Mouse (Mus musculus) hindbrain, embryonic 10.5 days (tissue): ENCODE results near the gene Rps6kc1. TPM values are rescaled to one million over a fixed set of nuclear protein-coding genes. Genes with fewer than 3 reads are reported as not detected.

Experiments used
- DNase-seq: peaks from one replicate; pipeline ENCODE4 v3.0.0-alpha.2; 2017; ENCODE audit warnings: low spot score
- H3K27ac ChIP-seq: fragments of 300-500 bp; sonication (generic); 2 replicates; pipeline ENCODE4 v1.5.1; 2016; ENCODE audit warnings: mild to moderate bottlenecking, moderate library complexity
- H3K27me3 ChIP-seq: fragments of 300-500 bp; sonication (generic); 2 replicates; pipeline ENCODE4 v1.6.1; 2016; ENCODE audit warnings: mild to moderate bottlenecking; ENCODE audit not compliant: poor library complexity, insufficient read depth, severe bottlenecking
- H3K36me3 ChIP-seq: fragments of 300-500 bp; sonication (generic); 2 replicates; pipeline ENCODE4 v1.6.1; 2016; ENCODE audit warnings: mild to moderate bottlenecking, moderate library complexity
- H3K4me1 ChIP-seq: fragments of 300-500 bp; sonication (generic); replicated peaks from 2 replicates; pipeline ENCODE4 v1.6.1; 2016; ENCODE audit warnings: mild to moderate bottlenecking
- H3K4me3 ChIP-seq: fragments of 300-500 bp; sonication (generic); 2 replicates; pipeline ENCODE4 v1.5.1; 2016; ENCODE audit warnings: mild to moderate bottlenecking, moderate library complexity
- H3K9me3 ChIP-seq: fragments of 300-500 bp; sonication (generic); 2 replicates; pipeline ENCODE4 v1.6.1; 2016; ENCODE audit warnings: mild to moderate bottlenecking, moderate library complexity
- WGBS: fragments of 180-500 bp; shearing (Covaris S2); methylation state at CpG from one replicate; pipeline ENCODE4 v1.1.7; 2016; 5-methylcytosine and 5-hydroxymethylcytosine counted together
- polyA plus RNA-seq: library from polyadenylated mRNA; unstranded; fragments of >200 nt; fragmentation: Nextera tagmentation; extraction: Ambion mirVana; gene quantifications from 2 replicates; pipeline ENCODE4 v1.2.1, GENCODE M21; 2016

Rps6kc1 gene
- polyA plus RNA-seq, 1 experiment from 2014 or later = 18.7 TPM

- H3K9me3 ChIP-seq = no peaks in the 10 kb centered on the region
- no peak overlapping the region for H3K4me3 ChIP-seq
- DNase-seq = no peak
- no peaks in the 10 kb centered on the region for H3K36me3 ChIP-seq
- H3K27ac ChIP-seq = no peak overlapping the region
- peaks cover 27% of the 10 kb centered on the region for H3K27me3 ChIP-seq
- WGBS = 78% methylated on average over 5 of the region's 5 CpGs
- H3K4me1 ChIP-seq = peaks cover 45% of the 10 kb centered on the region
Observed at GRCm38 (mm10) chr1:190667326-190667725, 244.2 kb downstream of the Rps6kc1 start.

DNA sequence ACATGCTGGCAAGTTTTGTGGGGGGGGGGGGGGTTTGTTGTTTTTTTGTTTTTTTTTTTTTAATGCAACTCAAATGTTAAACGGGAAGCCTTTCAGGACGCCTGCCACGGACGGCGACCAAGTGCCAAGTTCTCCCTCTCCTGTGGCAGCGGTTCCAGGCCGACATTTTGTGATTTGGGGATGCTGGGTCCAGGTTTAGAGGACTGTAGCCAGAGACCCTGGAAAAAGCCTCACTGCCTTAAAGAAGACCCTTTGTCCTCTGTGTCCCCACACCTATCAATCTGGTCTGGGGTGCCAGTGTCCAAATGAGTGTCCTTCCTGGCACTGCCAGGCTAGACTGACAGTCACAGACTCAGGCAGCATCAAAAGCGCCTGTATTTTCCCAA, 246.1 kb downstream of the Rps6kc1 start:
- Histone ChIP-seq H3K4me3 (no peak overlapping the region), H3K27ac (peak overlapping the region; percentile 45; the same call in 1 of the 2 replicates), H3K9me3 (no peaks in the 10 kb centered on the region), H3K4me1 (peaks cover 63% of the 10 kb centered on the region), H3K36me3 (no peaks in the 10 kb centered on the region), H3K27me3 (peaks cover 29% of the 10 kb centered on the region)
- WGBS = 73% methylated on average over 8 of the region's 8 CpGs
- DNase-seq = no peak

- Histone ChIP-seq H3K4me3 (no peak overlapping the region), H3K27ac (no peak overlapping the region), H3K27me3 (peaks cover 29% of the 10 kb centered on the region), H3K9me3 (no peaks in the 10 kb centered on the region), H3K36me3 (no peaks in the 10 kb centered on the region), H3K4me1 (peaks cover 66% of the 10 kb centered on the region)
- no peak for DNase-seq
- 80% methylated on average over 21 of the region's 21 CpGs for WGBS
Observed at GRCm38 (mm10) chr1:190664767-190665489, 246.6 kb downstream of the Rps6kc1 start.

DNA sequence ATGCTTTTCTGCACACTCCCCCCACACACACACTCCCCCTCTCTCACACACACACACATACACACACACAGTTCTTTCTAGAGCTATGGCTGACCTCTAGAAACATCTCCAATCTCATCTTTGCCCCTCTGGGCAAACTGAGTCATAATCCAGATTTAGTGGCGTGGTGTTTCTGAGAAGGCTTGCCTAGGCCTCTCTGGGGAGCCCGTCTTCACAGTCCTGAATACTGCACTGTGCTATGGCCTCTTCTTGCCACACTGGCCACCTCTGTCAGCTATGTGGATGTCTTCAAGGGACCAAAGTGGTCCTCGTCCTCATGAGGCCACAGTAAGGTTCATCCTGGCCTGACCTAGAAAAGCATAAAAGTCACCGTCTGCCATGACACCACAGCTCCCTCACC, 247.6 kb downstream of the Rps6kc1 start:
- Histone ChIP-seq H3K27ac (no peak overlapping the region), H3K36me3 (no peaks in the 10 kb centered on the region), H3K9me3 (no peaks in the 10 kb centered on the region), H3K27me3 (peaks cover 29% of the 10 kb centered on the region), H3K4me3 (no peak overlapping the region), H3K4me1 (peaks cover 74% of the 10 kb centered on the region)
- WGBS = 90% methylated on average over 4 of the region's 4 CpGs
- DNase-seq = no peak

DNA sequence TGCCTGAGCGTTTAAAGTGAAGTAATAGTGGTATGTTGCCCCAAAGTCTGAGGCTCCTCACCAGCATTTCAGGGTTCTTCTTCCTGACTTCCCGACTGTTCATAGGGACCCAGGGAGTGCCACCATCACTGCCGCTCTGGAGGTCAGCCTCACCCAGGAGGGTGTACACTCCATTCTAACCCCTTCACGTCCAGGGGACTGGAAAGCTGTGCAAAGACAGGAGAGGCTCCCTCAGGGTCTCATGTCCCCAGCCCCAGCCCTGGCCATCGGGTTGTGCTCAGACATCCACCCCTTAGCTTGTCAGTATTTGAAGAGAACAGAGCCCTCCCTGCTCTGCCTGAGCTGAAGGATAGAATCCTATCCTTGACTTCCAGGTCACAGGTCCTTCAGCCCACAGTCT, 248.8 kb downstream of the Rps6kc1 start:
- no peak overlapping the region for H3K4me3 ChIP-seq
- 0 out of 2 replicates have a peak overlapping the region, but pooled peaks have one; percentile 12 for H3K27ac ChIP-seq
- no peaks in the 10 kb centered on the region for H3K9me3 ChIP-seq
- H3K36me3 ChIP-seq = no peaks in the 10 kb centered on the region
- peaks cover 29% of the 10 kb centered on the region for H3K27me3 ChIP-seq
- WGBS = 79% methylated on average over 5 of the region's 5 CpGs
- H3K4me1 ChIP-seq = peaks cover 78% of the 10 kb centered on the region
- no peak for DNase-seq

- Histone ChIP-seq H3K4me3 (no peak overlapping the region), H3K27ac (peak overlapping the region; percentile 81), H3K36me3 (no peaks in the 10 kb centered on the region), H3K27me3 (peaks cover 29% of the 10 kb centered on the region), H3K9me3 (no peaks in the 10 kb centered on the region), H3K4me1 (peaks cover 80% of the 10 kb centered on the region)
- WGBS = 30% methylated on average over 4 of the region's 4 CpGs
- peak; percentile 59 for DNase-seq
Observed at GRCm38 (mm10) chr1:190661764-190662163, 249.8 kb downstream of the Rps6kc1 start.

DNA sequence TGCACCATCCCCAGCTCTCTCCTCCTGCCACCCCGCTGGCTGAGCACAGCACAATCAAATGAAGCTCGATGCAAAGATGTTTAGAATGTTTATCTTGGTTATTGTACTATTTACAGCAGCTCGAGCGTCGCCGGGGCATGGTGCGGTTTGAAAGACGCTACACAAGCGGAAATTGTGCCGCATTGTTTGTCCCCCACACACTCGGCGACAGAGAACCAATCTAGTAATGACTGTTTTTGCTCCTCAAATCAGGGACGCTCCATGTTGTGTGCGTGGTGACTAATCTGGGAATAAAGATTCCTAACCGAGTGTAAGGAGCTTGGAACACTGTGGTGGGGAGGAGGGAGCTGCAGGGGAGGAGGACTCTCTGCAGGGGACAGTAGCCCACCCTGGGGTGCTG, 250.3 kb downstream of the Rps6kc1 start:
- no peaks in the 10 kb centered on the region for H3K9me3 ChIP-seq
- no peak overlapping the region for H3K4me3 ChIP-seq
- peak; percentile 4 for DNase-seq
- 67% methylated on average over 15 of the region's 15 CpGs for WGBS
- peak overlapping the region; percentile 81 for H3K27ac ChIP-seq
- peaks cover 29% of the 10 kb centered on the region for H3K27me3 ChIP-seq
- no peaks in the 10 kb centered on the region for H3K36me3 ChIP-seq
- peaks cover 81% of the 10 kb centered on the region for H3K4me1 ChIP-seq

- peaks cover 79% of the 10 kb centered on the region for H3K4me1 ChIP-seq
- no peak for DNase-seq
- no peak overlapping the region for H3K4me3 ChIP-seq
- H3K27ac ChIP-seq = peak overlapping the region; percentile 56; the same call in 1 of the 2 replicates
- 78% methylated on average over 17 of the region's 17 CpGs for WGBS
- no peaks in the 10 kb centered on the region for H3K36me3 ChIP-seq
- peaks cover 30% of the 10 kb centered on the region for H3K27me3 ChIP-seq
- no peaks in the 10 kb centered on the region for H3K9me3 ChIP-seq
Observed at GRCm38 (mm10) chr1:190659722-190660502, 251.7 kb downstream of the Rps6kc1 start.

DNA sequence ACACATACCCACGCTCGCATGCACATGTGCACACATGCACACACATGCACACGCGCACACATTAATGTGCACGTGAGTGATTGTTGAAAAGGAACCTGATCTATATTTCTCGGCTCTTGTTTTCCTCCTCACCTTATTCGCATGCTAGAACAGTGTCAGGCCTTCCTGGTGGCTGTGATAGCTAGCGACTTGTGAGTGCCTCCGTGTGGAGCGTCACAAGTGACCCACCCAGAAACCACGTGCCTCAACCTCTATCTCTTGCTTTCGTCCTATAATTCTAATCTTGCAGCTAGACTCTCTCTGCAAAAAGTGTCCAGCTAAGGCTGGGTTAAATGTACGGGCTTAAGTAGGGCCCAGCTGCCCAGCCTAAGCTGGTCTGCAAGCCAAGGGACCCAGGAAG, 253.3 kb downstream of the Rps6kc1 start:
- Histone ChIP-seq H3K36me3 (no peaks in the 10 kb centered on the region), H3K4me3 (no peak overlapping the region), H3K27me3 (0 out of 2 replicates have a peak, but pooled peaks cover 16% of the 10 kb centered on the region), H3K9me3 (no peaks in the 10 kb centered on the region), H3K4me1 (peaks cover 63% of the 10 kb centered on the region), H3K27ac (no peak overlapping the region)
- no peak for DNase-seq
- 94% methylated on average over 13 of the region's 13 CpGs for WGBS

DNA sequence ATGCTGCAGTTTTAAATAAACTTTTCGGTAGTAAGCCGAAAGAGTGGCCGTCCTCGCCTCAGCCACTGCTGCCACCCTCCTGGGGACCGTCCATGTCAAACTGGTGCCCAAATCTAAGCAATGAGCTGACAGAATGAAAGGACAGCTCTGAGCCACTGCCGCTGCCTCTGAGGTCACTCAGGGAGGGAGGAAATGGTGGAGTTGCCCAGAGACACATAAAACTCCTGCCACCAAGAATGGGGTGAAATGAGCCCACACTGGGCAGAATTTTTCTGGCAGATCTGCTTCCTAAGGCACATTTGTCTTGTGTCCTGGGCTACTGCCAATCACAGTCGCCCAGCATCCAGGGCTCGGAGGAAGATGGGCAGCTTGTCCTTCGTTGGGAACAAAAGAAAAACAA, 255.5 kb downstream of the Rps6kc1 start:
- Histone ChIP-seq H3K27ac (no peak overlapping the region), H3K27me3 (0 out of 2 replicates have a peak, but pooled peaks cover 8% of the 10 kb centered on the region), H3K4me1 (peaks cover 42% of the 10 kb centered on the region), H3K36me3 (no peaks in the 10 kb centered on the region), H3K9me3 (no peaks in the 10 kb centered on the region), H3K4me3 (no peak overlapping the region)
- no peak for DNase-seq
- WGBS = 51% methylated on average over 9 of the region's 9 CpGs

GRCm38 (mm10) chr1:190655651-190656050, 255.9 kb downstream of the Rps6kc1 start:
- no peak overlapping the region for H3K4me3 ChIP-seq
- H3K27ac ChIP-seq = no peak overlapping the region
- no peak for DNase-seq
- H3K9me3 ChIP-seq = no peaks in the 10 kb centered on the region
- H3K36me3 ChIP-seq = no peaks in the 10 kb centered on the region
- 89% methylated on average over 7 of the region's 7 CpGs for WGBS
- H3K4me1 ChIP-seq = peaks cover 38% of the 10 kb centered on the region
- 0 out of 2 replicates have a peak, but pooled peaks cover 8% of the 10 kb centered on the region for H3K27me3 ChIP-seq

- 90% methylated on average over 7 of the region's 7 CpGs for WGBS
- no peaks in the 10 kb centered on the region for H3K36me3 ChIP-seq
- H3K9me3 ChIP-seq = no peaks in the 10 kb centered on the region
- 0 out of 2 replicates have a peak, but pooled peaks cover 8% of the 10 kb centered on the region for H3K27me3 ChIP-seq
- H3K4me1 ChIP-seq = peaks cover 33% of the 10 kb centered on the region
- H3K4me3 ChIP-seq = no peak overlapping the region
- H3K27ac ChIP-seq = no peak overlapping the region
- no peak for DNase-seq
Observed at GRCm38 (mm10) chr1:190655081-190655480, 256.5 kb downstream of the Rps6kc1 start.

DNA sequence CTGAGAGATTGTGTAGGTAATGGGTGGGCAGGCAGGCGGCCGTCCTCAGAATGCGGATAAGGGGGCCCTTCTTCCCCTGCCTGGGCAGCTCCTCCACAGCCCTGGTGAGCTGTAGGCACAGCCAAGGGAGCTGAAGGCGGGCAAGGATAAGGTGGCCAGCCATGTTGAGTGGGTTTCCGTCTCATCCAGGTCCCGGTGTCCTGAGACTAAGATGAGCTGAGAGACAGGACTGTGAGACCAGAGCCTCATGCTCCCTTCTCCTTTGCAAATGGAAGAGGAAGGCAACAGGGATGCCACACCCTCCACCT, 256.9 kb downstream of the Rps6kc1 start:
- Histone ChIP-seq H3K4me1 (peaks cover 31% of the 10 kb centered on the region), H3K4me3 (no peak overlapping the region), H3K9me3 (no peaks in the 10 kb centered on the region), H3K27me3 (0 out of 2 replicates have a peak, but pooled peaks cover 8% of the 10 kb centered on the region), H3K36me3 (no peaks in the 10 kb centered on the region), H3K27ac (no peak overlapping the region)
- whole genome bisulfite sequencing = 80% methylated on average over 6 of the region's 6 CpGs
- no peak for DNase-seq
